Mouse (Mus musculus) liver, embryonic 14.5 days (tissue): ENCODE results near the gene Sarm1.

ENCODE experiments used
- CTCF ChIP-seq: IDR thresholded peaks from 2 replicates; pipeline ENCODE4 v1.5.1; 2016; ENCODE audit warnings: antibody characterized with exemption, low read depth, control low read depth
- EP300 ChIP-seq: IDR thresholded peaks from 2 replicates; pipeline ENCODE4 v1.6.1; 2016; ENCODE audit warnings: antibody characterized with exemption, low read depth

GRCm38 (mm10) chr11:78454276-78454675 lies 43.3 kb downstream of the Sarm1 start:
- TF ChIP-seq CTCF (no peak), EP300 (no peak)
